Mouse (Mus musculus) layer of hippocampus, adult 8-10 months (tissue): ENCODE measurements at regions not wholly inside any gene's neighbourhood (a gene's known extent, or its start where the extent isn't known, plus 50 kb on each side); places are given as distances from the start of the nearest gene placed in this dataset.
A peak's percentile ranks its signal among the peaks of the same experiment; 100 is the strongest.

Experiments used
- DNase-seq, 2 experiments: peaks; one replicate each; pipeline ENCODE4 v3.0.0; 2022; ENCODE audit warnings: low spot score in 2 of 2

GRCm38 (mm10) chr13:83988517-83988916 is 233.6 kb upstream of the Tmem161b start:
- no peak for DNase-seq

- DNase-seq: no peak
Measured at GRCm38 (mm10) chr13:83997599-83998369, 224.3 kb upstream of the Tmem161b start.

GRCm38 (mm10) chr13:84021771-84022170 is 200.3 kb upstream of the Tmem161b start:
- DNase-seq: no peak

GRCm38 (mm10) chr13:84023021-84023420 is 199.1 kb upstream of the Tmem161b start:
- no peak for DNase-seq

- DNase-seq: peak; percentile 5 to 29
Measured at GRCm38 (mm10) chr13:84023637-84024036, 198.5 kb upstream of the Tmem161b start.

GRCm38 (mm10) chr13:84025348-84025747 is 196.7 kb upstream of the Tmem161b start:
- no peak for DNase-seq

- no peak for DNase-seq
Measured at GRCm38 (mm10) chr13:84047736-84048135, 174.4 kb upstream of the Tmem161b start.

- DNase-seq: no peak
Measured at GRCm38 (mm10) chr13:84052221-84052620, 169.9 kb upstream of the Tmem161b start.

- no peak for DNase-seq
Measured at GRCm38 (mm10) chr13:84054956-84055355, 167.1 kb upstream of the Tmem161b start.

- no peak for DNase-seq
Measured at GRCm38 (mm10) chr13:84055576-84055975, 166.5 kb upstream of the Tmem161b start.

GRCm38 (mm10) chr13:84056451-84056850 is 165.6 kb upstream of the Tmem161b start:
- DNase-seq: no peak

- DNase-seq: no peak
Measured at GRCm38 (mm10) chr13:84056998-84057397, 165.1 kb upstream of the Tmem161b start.

GRCm38 (mm10) chr13:84057456-84057855 is 164.6 kb upstream of the Tmem161b start:
- DNase-seq: no peak

- DNase-seq: no peak
Measured at GRCm38 (mm10) chr13:84058251-84058650, 163.8 kb upstream of the Tmem161b start.

- DNase-seq: peak in 1 of 2 experiments; percentile 55
Measured at GRCm38 (mm10) chr13:84059031-84059651, 163.0 kb upstream of the Tmem161b start.

GRCm38 (mm10) chr13:84059661-84060452 is 162.2 kb upstream of the Tmem161b start:
- DNase-seq: no peak

GRCm38 (mm10) chr13:84060453-84060834 is 161.7 kb upstream of the Tmem161b start:
- no peak for DNase-seq

- no peak for DNase-seq
Measured at GRCm38 (mm10) chr13:84060906-84061305, 161.2 kb upstream of the Tmem161b start.

GRCm38 (mm10) chr13:84061820-84062480 is 160.1 kb upstream of the Tmem161b start:
- DNase-seq: no peak

GRCm38 (mm10) chr13:84062616-84063015 is 159.5 kb upstream of the Tmem161b start:
- DNase-seq: no peak

- DNase-seq: no peak
Measured at GRCm38 (mm10) chr13:84063406-84063805, 158.7 kb upstream of the Tmem161b start.
